Mouse (Mus musculus) layer of hippocampus, adult 2 months (tissue): ENCODE results near the gene Srcin1. TPM values are rescaled to one million over a fixed set of nuclear protein-coding genes. Genes with fewer than 3 reads are reported as not detected.

Experiments used
- DNase-seq, 2 experiments: peaks; one replicate each; pipeline ENCODE4 v3.0.0; 2022; ENCODE audit warnings: low spot score in 2 of 2
- H3K27ac ChIP-seq: fragments of 200-600 bp; 2 replicates; pipeline ENCODE4 v1.8.1; 2022
- H3K4me3 ChIP-seq: fragments of 200-600 bp; 2 replicates; pipeline ENCODE4 v1.8.1; 2022; ENCODE audit warnings: mild to moderate bottlenecking
- CTCF ChIP-seq: fragments of 200-600 bp; conservative IDR thresholded peaks from 2 replicates; pipeline ENCODE4 v1.8.1; 2022; ENCODE audit warnings: antibody characterized with exemption, mild to moderate bottlenecking, moderate library complexity
- total RNA-seq, 2 experiments: library from RNA; stranded (reverse); gene quantifications; 2 replicates each; pipeline ENCODE4 v1.2.3; 2021

Srcin1 gene
- total RNA-seq, 2 experiments from 2014 or later: 226 to 232 TPM

- H3K4me3 ChIP-seq: no peak overlapping the region
- no peak for DNase-seq
- H3K27ac ChIP-seq: no peak overlapping the region
- TF ChIP-seq CTCF: no peak
Observed at GRCm38 (mm10) chr11:97469828-97470227, 106.2 kb downstream of the Srcin1 start.

- TF ChIP-seq CTCF: peak; percentile 96
- Histone ChIP-seq H3K4me3 (no peak overlapping the region), H3K27ac (peak overlapping the region; percentile 46; the same call in 1 of the 2 replicates)
- DNase-seq: peak; percentile 75 to 89
Observed at GRCm38 (mm10) chr11:97468639-97469287, 107.2 kb downstream of the Srcin1 start.

- Histone ChIP-seq H3K27ac (peak overlapping the region; percentile 58; the same call in 1 of the 2 replicates), H3K4me3 (no peak overlapping the region)
- no peak for TF ChIP-seq CTCF
- no peak for DNase-seq
Observed at GRCm38 (mm10) chr11:97466444-97467160, 109.4 kb downstream of the Srcin1 start.

- Histone ChIP-seq H3K4me3 (no peak overlapping the region), H3K27ac (peak overlapping the region; percentile 58; the same call in 1 of the 2 replicates)
- DNase-seq: no peak
- no peak for TF ChIP-seq CTCF
Observed at GRCm38 (mm10) chr11:97465957-97466356, 110.0 kb downstream of the Srcin1 start.

GRCm38 (mm10) chr11:97463991-97464390 lies 112.0 kb downstream of the Srcin1 start:
- no peak for TF ChIP-seq CTCF
- H3K4me3 ChIP-seq: no peak overlapping the region
- no peak for DNase-seq
- no peak overlapping the region for H3K27ac ChIP-seq

GRCm38 (mm10) chr11:97463166-97463565 lies 112.8 kb downstream of the Srcin1 start:
- no peak overlapping the region for H3K27ac ChIP-seq
- TF ChIP-seq CTCF: no peak
- DNase-seq: no peak
- no peak overlapping the region for H3K4me3 ChIP-seq

- peak; percentile 51 for TF ChIP-seq CTCF
- no peak for DNase-seq
- Histone ChIP-seq H3K4me3 (no peak overlapping the region), H3K27ac (no peak overlapping the region)
Observed at GRCm38 (mm10) chr11:97462538-97462937, 113.4 kb downstream of the Srcin1 start.

GRCm38 (mm10) chr11:97461307-97461820 lies 114.6 kb downstream of the Srcin1 start:
- Histone ChIP-seq H3K4me3 (no peak overlapping the region), H3K27ac (no peak overlapping the region)
- DNase-seq: no peak
- TF ChIP-seq CTCF: no peak

Other genes starting within 250 kb of the Srcin1 start
- gene Gpr179, start 224.1 kb downstream of the Srcin1 start, total RNA-seq: under 1 TPM; 0.20 to 0.33 TPM
- 10 to 100 TPM; 79.5 to 79.7 TPM for gene Socs7, start 213.6 kb downstream of the Srcin1 start, total RNA-seq
- gene Arhgap23, start 160.7 kb downstream of the Srcin1 start, total RNA-seq: 10 to 100 TPM; 66.0 to 74.1 TPM
- under 1 TPM in 1 of 2 experiments, not detected in 1; 0.25 TPM for gene 4933428G20Rik, start 75.8 kb downstream of the Srcin1 start, total RNA-seq
- gene Epop, start 53.5 kb upstream of the Srcin1 start, total RNA-seq: 10 to 100 TPM; 34.1 to 35.1 TPM
- gene Mllt6, start 87.2 kb upstream of the Srcin1 start, total RNA-seq: 100 to 1,000 TPM; 122 to 124 TPM
- gene Cisd3, start 109.6 kb upstream of the Srcin1 start, total RNA-seq: 10 to 100 TPM; 45.5 to 49.3 TPM
- gene Pcgf2, start 124.3 kb upstream of the Srcin1 start, total RNA-seq: 10 to 100 TPM; 29.1 to 31.1 TPM
- 100 to 1,000 TPM; 128 to 133 TPM for gene Psmb3, start 127.2 kb upstream of the Srcin1 start, total RNA-seq
- 100 to 1,000 TPM; 106 to 109 TPM for gene Pip4k2b, start 168.5 kb upstream of the Srcin1 start, total RNA-seq
- gene Cwc25, start 190.4 kb upstream of the Srcin1 start, total RNA-seq: 10 to 100 TPM; 20.1 to 20.6 TPM
- 1 to 10 TPM; 1.3 to 2.4 TPM for gene 1700001P01Rik, start 199.7 kb upstream of the Srcin1 start, total RNA-seq
- gene Rpl23, start 206.3 kb upstream of the Srcin1 start, total RNA-seq: 100 to 1,000 TPM; 361 to 374 TPM
- 10 to 100 TPM; 88.1 to 91.4 TPM for gene Lasp1, start 222.8 kb upstream of the Srcin1 start, total RNA-seq